In the genomic region with DNA sequence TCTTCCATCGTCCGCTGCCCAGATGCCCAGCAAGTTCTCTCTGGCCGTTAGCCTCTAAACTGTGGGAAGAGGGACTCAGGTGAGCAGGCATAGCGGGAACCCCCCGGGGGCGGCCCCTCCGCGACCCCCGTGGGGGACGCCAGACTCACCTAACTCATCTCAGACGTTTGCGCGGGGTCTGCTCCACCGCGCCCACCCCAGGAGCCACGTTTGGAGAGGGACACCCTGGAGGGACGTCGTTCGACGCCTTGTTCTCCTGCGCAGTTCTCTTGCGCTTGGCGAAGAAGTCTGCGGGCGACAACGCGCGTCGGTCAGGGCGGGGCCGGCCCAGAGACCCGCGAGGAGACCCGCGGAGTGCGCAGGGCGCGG, we compare ENCODE assay signal across 8 mouse cellular contexts. TPM values are rescaled to one million over a fixed set of nuclear protein-coding genes. Genes with fewer than 3 reads are reported as not detected.
A peak's percentile ranks its signal among the peaks of the same experiment; 100 is the strongest.
DNase-seq lines count a peak whose midpoint lies in the region; ATAC-seq lines count a peak whose summit lies in the region.

No protein-coding gene starts in this region.

- DNase-seq in kidney, adult 8-10 months = no peak
- no peak for DNase-seq in hindbrain, embryonic 14.5 days (ENCODE audit: low spot score)
- no peak for DNase-seq in natural killer cell, adult 2 months (ENCODE audit: low spot score in 2 of 2)
- DNase-seq in cerebellum, adult 18-20 months = no peak
- DNase-seq in layer of hippocampus, postnatal 14 days (ENCODE audit: low spot score in 2 of 2) = no peak

- WGBS in kidney, embryonic 15.5 days = 26% methylated on average over 37 of the region's 38 CpGs
- 28% methylated on average over 38 of the region's 38 CpGs for WGBS in embryonic facial prominence, embryonic 12.5 days
- 27% methylated on average over 28 of the region's 38 CpGs for WGBS in hindbrain, embryonic 14.5 days
- WGBS in midbrain, embryonic 13.5 days = 37% methylated on average over 38 of the region's 38 CpGs

- H3K9me3 ChIP-seq in kidney, embryonic 15.5 days (replicated peaks) = peaks cover 30% of the 10 kb centered on the region
- H3K9me3 ChIP-seq in embryonic facial prominence, embryonic 12.5 days = peaks cover 26% of the 10 kb centered on the region
- H3K9me3 ChIP-seq in hindbrain, embryonic 14.5 days (ENCODE audit: control insufficient read depth, low read length) = peaks cover 21% of the 10 kb centered on the region; the same call in 1 of the 2 replicates
- H3K9me3 ChIP-seq in midbrain, embryonic 13.5 days = peaks cover 19% of the 10 kb centered on the region

- peak overlapping the region; percentile 57 for H3K4me3 ChIP-seq in kidney, embryonic 15.5 days (replicated peaks)
- H3K4me3 ChIP-seq in embryonic facial prominence, embryonic 12.5 days = peak overlapping the region; percentile 64
- peak overlapping the region; percentile 49 for H3K4me3 ChIP-seq in hindbrain, embryonic 14.5 days (replicated peaks; ENCODE audit: low read length)
- H3K4me3 ChIP-seq in midbrain, embryonic 13.5 days (replicated peaks) = peak overlapping the region; percentile 63

- peak overlapping the region; percentile 63 for H3K4me2 ChIP-seq in kidney, embryonic 15.5 days
- peak overlapping the region; percentile 56 for H3K4me2 ChIP-seq in embryonic facial prominence, embryonic 12.5 days (replicated peaks)
- H3K4me2 ChIP-seq in hindbrain, embryonic 14.5 days (replicated peaks) = peak overlapping the region; percentile 58
- H3K4me2 ChIP-seq in midbrain, embryonic 13.5 days (replicated peaks) = peak overlapping the region; percentile 64

- no peaks in the 10 kb centered on the region for H3K36me3 ChIP-seq in kidney, embryonic 15.5 days
- 0 out of 2 replicates have a peak, but pooled peaks cover 3% of the 10 kb centered on the region for H3K36me3 ChIP-seq in embryonic facial prominence, embryonic 12.5 days
- no peaks in the 10 kb centered on the region for H3K36me3 ChIP-seq in hindbrain, embryonic 14.5 days (replicated peaks; ENCODE audit: control insufficient read depth, insufficient read depth)
- H3K36me3 ChIP-seq in midbrain, embryonic 13.5 days = no peaks in the 10 kb centered on the region

- 0 out of 2 replicates have a peak, but pooled peaks cover 7% of the 10 kb centered on the region for H3K27me3 ChIP-seq in kidney, embryonic 15.5 days
- 0 out of 2 replicates have a peak, but pooled peaks cover 4% of the 10 kb centered on the region for H3K27me3 ChIP-seq in embryonic facial prominence, embryonic 12.5 days
- H3K27me3 ChIP-seq in hindbrain, embryonic 14.5 days (ENCODE audit: control insufficient read depth, insufficient read depth, low read length) = no peaks in the 10 kb centered on the region
- H3K27me3 ChIP-seq in midbrain, embryonic 13.5 days = no peaks in the 10 kb centered on the region

- H3K9ac ChIP-seq in kidney, embryonic 15.5 days = peak overlapping the region; percentile 62
- H3K9ac ChIP-seq in embryonic facial prominence, embryonic 12.5 days = peak overlapping the region; percentile 82
- H3K9ac ChIP-seq in hindbrain, embryonic 14.5 days = peak overlapping the region; percentile 60
- peak overlapping the region; percentile 78 for H3K9ac ChIP-seq in midbrain, embryonic 13.5 days (replicated peaks)

- H3K27ac ChIP-seq in kidney, embryonic 15.5 days = peak overlapping the region; percentile 55
- H3K27ac ChIP-seq in embryonic facial prominence, embryonic 12.5 days = peak overlapping the region; percentile 88
- peak overlapping the region; percentile 71; the same call in 1 of the 2 replicates for H3K27ac ChIP-seq in hindbrain, embryonic 14.5 days
- H3K27ac ChIP-seq in midbrain, embryonic 13.5 days = peak overlapping the region; percentile 83; the same call in 1 of the 2 replicates

- ATAC-seq in kidney, embryonic 15.5 days (replicated peaks; ENCODE audit: low FRiP score) = 0 out of 2 replicates have a peak, but pooled peaks have one; percentile 0
- ATAC-seq in embryonic facial prominence, embryonic 12.5 days (ENCODE audit: insufficient number of reproducible peaks, insufficient read depth, low FRiP score, low TSS enrichment) = no peak
- no peak for ATAC-seq in hindbrain, embryonic 14.5 days (ENCODE audit: low FRiP score)
- no peak for ATAC-seq in midbrain, embryonic 13.5 days

- peaks cover 21% of the 10 kb centered on the region for H3K4me1 ChIP-seq in kidney, embryonic 15.5 days
- peaks cover 8% of the 10 kb centered on the region for H3K4me1 ChIP-seq in embryonic facial prominence, embryonic 12.5 days
- H3K4me1 ChIP-seq in hindbrain, embryonic 14.5 days (replicated peaks; ENCODE audit: control insufficient read depth, insufficient read depth, low read length) = peaks cover 4% of the 10 kb centered on the region; the same call in 1 of the 2 replicates
- peaks cover 14% of the 10 kb centered on the region for H3K4me1 ChIP-seq in midbrain, embryonic 13.5 days (replicated peaks)

RNA-seq across cellular contexts. Expression of a gene that starts 1.9 kb away (rescaled TPM):
- polyA plus RNA-seq in kidney, embryonic 15.5 days (2015; fragmentation: Nextera tagmentation; extraction: Ambion mirVana) = 844 and 965 TPM in 2 replicates
- 1,667 and 1,675 TPM in 2 replicates for polyA plus RNA-seq in embryonic facial prominence, embryonic 12.5 days (2016; fragmentation: Nextera tagmentation; extraction: Ambion mirVana)
- polyA plus RNA-seq in hindbrain, embryonic 14.5 days (2014; fragmentation: Nextera tagmentation; extraction: Ambion mirVana) = 293 and 336 TPM in 2 replicates
- polyA plus RNA-seq in midbrain, embryonic 13.5 days (2015; fragmentation: Nextera tagmentation; extraction: Ambion mirVana) = 379 and 515 TPM in 2 replicates
- 10 to 100 TPM in 1 of 2 experiments, 1 to 10 TPM in 1; 9.7 to 14.5 TPM for total RNA-seq in layer of hippocampus, postnatal 14 days (2021)

RNA-seq across cellular contexts. Expression of a gene that starts 14.6 kb away (rescaled TPM):
- polyA plus RNA-seq in kidney, embryonic 15.5 days (2015; fragmentation: Nextera tagmentation; extraction: Ambion mirVana) = 4.1 and 4.5 TPM in 2 replicates
- 0.60 and 1.6 TPM in 2 replicates for polyA plus RNA-seq in embryonic facial prominence, embryonic 12.5 days (2016; fragmentation: Nextera tagmentation; extraction: Ambion mirVana)
- 0.90 and 1.0 TPM in 2 replicates for polyA plus RNA-seq in hindbrain, embryonic 14.5 days (2014; fragmentation: Nextera tagmentation; extraction: Ambion mirVana)
- 0.39 and 0.74 TPM in 2 replicates for polyA plus RNA-seq in midbrain, embryonic 13.5 days (2015; fragmentation: Nextera tagmentation; extraction: Ambion mirVana)
- under 1 TPM; 0.21 to 0.36 TPM for total RNA-seq in layer of hippocampus, postnatal 14 days (2021)

RNA-seq across cellular contexts. Expression of a gene that starts 44.0 kb away (rescaled TPM):
- polyA plus RNA-seq in kidney, embryonic 15.5 days (2015; fragmentation: Nextera tagmentation; extraction: Ambion mirVana) = 8.4 and 10.8 TPM in 2 replicates
- polyA plus RNA-seq in embryonic facial prominence, embryonic 12.5 days (2016; fragmentation: Nextera tagmentation; extraction: Ambion mirVana) = 7.3 and 9.1 TPM in 2 replicates
- 0.57 and 0.87 TPM in 2 replicates for polyA plus RNA-seq in hindbrain, embryonic 14.5 days (2014; fragmentation: Nextera tagmentation; extraction: Ambion mirVana)
- polyA plus RNA-seq in midbrain, embryonic 13.5 days (2015; fragmentation: Nextera tagmentation; extraction: Ambion mirVana) = 0.37 and 0.73 TPM in 2 replicates
- total RNA-seq in layer of hippocampus, postnatal 14 days (2021) = not detected
